Mouse (Mus musculus) telencephalon, adult 2 months (tissue): ENCODE data around the gene M6pr.

Experiments
- DNase-seq: peaks from one replicate; pipeline ENCODE4 v3.0.0-alpha.2; 2011; ENCODE audit warnings: low read depth, low spot score

The M6pr gene

GRCm38 (mm10) chr6:122308505-122309393, at the start of gene M6pr:
TSS of gene M6pr (plus strand) at chr6:122308720.
- peak; percentile 99 for DNase-seq

GRCm38 (mm10) chr6:122262543-122262942, 46.0 kb upstream of the M6pr start:
- no peak for DNase-seq

- peak; percentile 9 for DNase-seq
Observed at GRCm38 (mm10) chr6:122268561-122268960, 40.0 kb upstream of the M6pr start.

- no peak for DNase-seq
Observed at GRCm38 (mm10) chr6:122269170-122269569, 39.4 kb upstream of the M6pr start.

GRCm38 (mm10) chr6:122270152-122270551, 38.4 kb upstream of the M6pr start:
- DNase-seq: no peak

GRCm38 (mm10) chr6:122274546-122274945, 34.0 kb upstream of the M6pr start:
- DNase-seq: no peak

- peak; percentile 24 for DNase-seq
Observed at GRCm38 (mm10) chr6:122276565-122276964, 32.0 kb upstream of the M6pr start.

- DNase-seq: no peak
Observed at GRCm38 (mm10) chr6:122282782-122283181, 25.7 kb upstream of the M6pr start, which contains the start of gene Klrg1. TSS of gene Klrg1 (minus strand) at chr6:122282882.

- no peak for DNase-seq
Observed at GRCm38 (mm10) chr6:122283429-122283828, 25.1 kb upstream of the M6pr start.

GRCm38 (mm10) chr6:122284304-122284703, 24.2 kb upstream of the M6pr start:
- no peak for DNase-seq

GRCm38 (mm10) chr6:122284823-122285222, 23.7 kb upstream of the M6pr start:
- no peak for DNase-seq

- DNase-seq: no peak
Observed at GRCm38 (mm10) chr6:122288263-122288662, 20.3 kb upstream of the M6pr start.

GRCm38 (mm10) chr6:122289313-122289712, 19.2 kb upstream of the M6pr start:
- no peak for DNase-seq

GRCm38 (mm10) chr6:122290253-122290652, 18.3 kb upstream of the M6pr start:
- no peak for DNase-seq

GRCm38 (mm10) chr6:122291264-122291663, 17.3 kb upstream of the M6pr start:
- no peak for DNase-seq

GRCm38 (mm10) chr6:122291735-122292134, 16.8 kb upstream of the M6pr start:
- DNase-seq: no peak

GRCm38 (mm10) chr6:122292184-122292583, 16.3 kb upstream of the M6pr start:
- DNase-seq: no peak

- no peak for DNase-seq
Observed at GRCm38 (mm10) chr6:122293121-122293520, 15.4 kb upstream of the M6pr start.

GRCm38 (mm10) chr6:122293796-122294195, 14.7 kb upstream of the M6pr start:
- no peak for DNase-seq

- DNase-seq: no peak
Observed at GRCm38 (mm10) chr6:122294290-122294689, 14.2 kb upstream of the M6pr start.

- DNase-seq: no peak
Observed at GRCm38 (mm10) chr6:122295242-122295641, 13.3 kb upstream of the M6pr start.

- no peak for DNase-seq
Observed at GRCm38 (mm10) chr6:122296918-122297278, 11.6 kb upstream of the M6pr start.
